Mouse (Mus musculus): ENCODE results near the gene Abl1.
A peak's percentile ranks its signal among the peaks of the same experiment; 100 is the strongest.
"Not testable (repeated sequence)": the region's sequence is repeated elsewhere in the genome, so short reads cannot be mapped to it uniquely, and the experiment has no call there.

The Abl1 gene

GRCm38 (mm10) chr2:31688074-31688925 is at the start of gene Abl1:
Gene Abl1 (plus strand): TSS chr2:31688376.
- peak; percentile 75 for DNase-seq (ENCODE audit: low spot score)

DNA sequence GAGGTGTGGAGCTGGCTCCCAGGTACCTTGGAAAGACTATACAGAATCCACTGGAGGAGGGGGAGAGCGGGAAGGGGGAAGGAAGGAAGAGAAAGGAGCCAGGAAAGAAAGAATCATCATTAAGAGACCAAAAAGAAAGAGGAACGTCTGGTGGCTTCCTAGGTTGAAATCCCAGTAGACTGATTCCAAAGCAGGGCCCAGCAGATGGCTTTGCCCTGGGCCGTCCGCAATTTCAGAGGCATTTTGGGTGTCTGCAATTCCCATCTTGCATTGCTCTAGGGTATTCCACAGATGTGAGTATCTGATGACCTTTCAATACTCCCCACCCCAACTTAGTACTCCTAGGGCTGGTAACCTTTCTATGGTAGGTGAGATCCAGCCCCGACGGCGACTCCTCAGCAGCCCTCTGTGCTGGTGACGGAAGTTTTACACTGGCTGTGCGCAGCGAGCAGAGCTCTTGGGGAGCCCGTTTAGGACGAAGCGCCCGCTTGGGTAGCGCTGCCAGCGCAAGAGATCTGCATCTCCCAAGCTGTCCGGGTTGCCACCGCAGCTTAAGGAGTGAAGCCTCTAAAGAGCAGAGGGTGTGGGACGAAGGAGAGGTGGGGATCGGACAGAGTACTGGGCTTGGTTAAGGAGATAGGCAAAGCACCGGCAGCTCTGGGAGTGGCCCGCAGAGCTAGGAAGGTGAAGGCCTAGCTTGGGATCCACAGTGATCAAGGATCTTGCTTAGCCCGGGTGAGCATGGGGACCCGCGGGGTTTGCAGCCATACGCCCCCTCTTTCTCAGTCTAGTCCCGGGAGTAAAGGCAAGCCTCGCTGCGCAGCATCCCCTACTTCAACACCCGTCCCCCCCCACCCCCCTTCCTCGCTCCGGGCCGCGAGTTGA is 49.4 kb upstream of the Abl1 start:
- no peak for DNase-seq (ENCODE audit: low spot score)

DNA sequence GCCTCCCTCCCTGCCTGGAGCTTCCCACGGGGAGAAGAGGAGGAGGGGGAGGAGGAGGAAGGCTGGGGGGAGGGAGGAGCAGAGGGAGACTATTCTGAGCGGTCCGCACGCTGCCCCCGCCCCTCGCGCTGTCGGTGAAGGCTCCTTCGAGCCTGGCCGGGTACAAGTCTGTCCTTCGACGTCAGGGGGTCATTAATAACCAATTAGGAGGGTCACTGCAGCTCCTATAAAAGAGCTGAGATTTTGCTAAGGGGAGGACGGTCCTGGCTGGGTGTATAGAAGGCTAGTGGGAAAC is 48.8 kb upstream of the Abl1 start:
- no peak for DNase-seq (ENCODE audit: low spot score)

GRCm38 (mm10) chr2:31639901-31640608 is 48.1 kb upstream of the Abl1 start, which contains the start of gene Prdm12:
Gene Prdm12 (plus strand): TSS chr2:31640037.
- no peak for DNase-seq (ENCODE audit: low spot score)

GRCm38 (mm10) chr2:31640609-31641507 is 47.3 kb upstream of the Abl1 start:
- no peak for DNase-seq (ENCODE audit: low spot score)

- DNase-seq (ENCODE audit: low spot score), result no peak
These were observed 46.7 kb upstream of the Abl1 start for GRCm38 (mm10) chr2:31641508-31641830.

GRCm38 (mm10) chr2:31641929-31642328 is 46.2 kb upstream of the Abl1 start:
- DNase-seq (ENCODE audit: low spot score), result no peak

- DNase-seq (ENCODE audit: low spot score), result no peak
These were observed 34.0 kb upstream of the Abl1 start for GRCm38 (mm10) chr2:31653971-31654853.

DNA sequence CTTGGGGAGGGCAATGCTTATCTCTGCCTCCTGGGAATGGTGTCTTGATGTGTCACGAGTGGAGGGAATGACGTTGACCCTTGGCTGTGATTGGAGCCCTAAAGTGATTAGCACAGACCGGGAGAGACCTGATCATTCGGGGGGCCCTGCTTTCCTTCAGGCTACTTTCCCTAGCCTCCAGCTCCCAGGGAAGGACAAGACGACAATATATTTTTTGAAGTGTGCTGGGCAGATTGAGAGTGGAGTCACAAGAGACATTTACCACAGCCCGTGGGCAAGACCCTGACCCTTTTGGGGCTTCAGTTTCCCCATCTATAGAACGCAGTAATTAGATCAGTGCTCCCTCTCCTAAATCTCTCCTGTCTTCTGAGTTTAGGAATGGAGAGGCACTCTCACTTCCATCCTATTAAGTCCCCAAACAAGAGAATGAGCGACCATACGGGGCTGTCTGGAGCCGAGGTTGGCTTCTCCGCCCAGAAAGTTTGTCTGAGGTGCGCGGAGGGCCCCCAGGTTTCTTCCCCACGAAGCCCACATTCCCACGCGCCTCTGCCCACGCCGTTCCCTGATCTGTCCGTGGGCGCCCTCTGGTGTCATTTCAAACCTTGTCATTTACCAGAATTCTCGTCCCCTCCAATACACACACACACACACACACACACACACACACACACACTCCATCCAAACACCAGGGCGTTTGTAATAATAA is 33.2 kb upstream of the Abl1 start:
- DNase-seq (ENCODE audit: low spot score), result no peak

DNA sequence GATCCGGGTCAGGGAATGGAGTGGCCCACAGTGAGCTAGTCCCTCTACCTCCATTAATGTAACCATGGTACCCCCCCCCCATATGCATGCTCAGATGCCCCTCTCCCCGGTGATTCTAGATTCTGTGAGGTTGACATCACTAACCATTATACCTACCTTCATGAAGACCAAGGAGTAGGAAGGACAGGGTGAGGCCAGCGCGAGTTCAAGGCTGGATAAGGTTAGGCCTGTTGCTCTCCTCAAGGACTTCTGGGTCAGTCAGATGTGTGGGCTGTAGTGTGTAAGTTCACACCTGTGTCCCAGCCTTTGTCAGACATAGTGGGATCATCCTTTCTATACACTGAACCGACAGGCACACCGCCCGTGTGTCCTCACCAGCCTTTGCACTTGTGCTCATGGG is 31.8 kb upstream of the Abl1 start:
- DNase-seq (ENCODE audit: low spot score), result no peak

DNA sequence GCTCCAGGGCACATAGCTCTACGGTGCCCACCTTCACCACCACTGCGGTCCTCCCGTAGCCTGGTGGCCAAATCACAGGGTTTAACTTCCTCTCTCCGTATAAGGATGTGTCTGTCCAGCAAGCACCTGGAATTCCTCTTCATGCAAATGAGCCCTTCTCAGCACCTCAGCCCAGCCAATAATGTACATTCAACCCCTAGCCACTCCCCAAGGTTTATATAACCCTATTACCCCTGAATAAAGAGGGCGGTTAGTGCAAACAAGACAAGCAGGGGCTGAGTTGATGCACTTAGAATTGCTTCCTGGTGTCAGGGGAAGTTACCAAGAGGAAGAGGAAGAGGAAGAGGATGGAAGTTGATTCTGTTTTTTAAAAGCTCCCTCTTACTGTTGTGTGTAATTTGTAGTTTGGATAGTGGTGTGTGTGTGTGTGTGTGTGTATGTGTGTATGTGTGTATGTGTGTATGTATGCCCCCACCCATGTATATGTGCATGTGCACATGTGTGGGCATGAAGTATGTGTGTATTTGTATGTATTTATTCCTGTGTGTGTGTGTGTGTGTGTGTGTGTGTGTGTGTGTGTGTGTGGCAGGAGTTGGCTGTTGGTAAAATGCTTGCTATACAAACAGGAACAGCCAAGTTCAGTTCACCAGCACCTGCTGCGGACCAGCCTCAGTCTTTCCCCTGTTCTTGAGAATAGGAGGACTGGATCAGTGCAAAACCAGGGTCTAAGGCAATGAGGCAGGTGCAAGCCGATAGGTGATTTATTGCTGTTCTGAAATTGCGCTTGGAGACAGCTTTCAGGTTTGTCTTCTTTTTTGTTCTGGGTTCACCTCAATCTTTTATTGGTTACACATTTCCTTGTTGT is 25.0 kb upstream of the Abl1 start:
- no peak for DNase-seq (ENCODE audit: low spot score)

- DNase-seq (ENCODE audit: low spot score), result no peak
These were observed 24.4 kb upstream of the Abl1 start for GRCm38 (mm10) chr2:31663804-31664180.

DNA sequence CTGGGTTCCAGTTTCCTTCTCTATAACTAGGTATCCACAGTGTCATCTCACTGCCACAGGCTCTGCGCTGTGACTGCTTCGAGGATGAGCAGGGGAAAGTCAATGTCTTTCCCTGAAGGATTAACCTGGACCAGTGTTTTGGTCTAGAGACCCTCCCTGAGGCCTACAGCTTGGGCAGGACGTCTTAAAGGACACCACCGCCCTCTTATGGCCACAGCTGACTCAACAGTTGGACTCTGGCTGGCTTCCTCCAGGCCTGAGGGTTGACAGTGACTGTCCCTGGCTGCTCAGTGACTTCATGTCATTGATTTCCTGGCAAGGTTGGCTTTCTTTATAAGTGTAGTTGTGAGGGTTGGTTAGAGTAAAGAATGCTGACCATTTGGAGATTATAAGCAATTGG is 20.8 kb upstream of the Abl1 start:
- DNase-seq (ENCODE audit: low spot score), result no peak

DNA sequence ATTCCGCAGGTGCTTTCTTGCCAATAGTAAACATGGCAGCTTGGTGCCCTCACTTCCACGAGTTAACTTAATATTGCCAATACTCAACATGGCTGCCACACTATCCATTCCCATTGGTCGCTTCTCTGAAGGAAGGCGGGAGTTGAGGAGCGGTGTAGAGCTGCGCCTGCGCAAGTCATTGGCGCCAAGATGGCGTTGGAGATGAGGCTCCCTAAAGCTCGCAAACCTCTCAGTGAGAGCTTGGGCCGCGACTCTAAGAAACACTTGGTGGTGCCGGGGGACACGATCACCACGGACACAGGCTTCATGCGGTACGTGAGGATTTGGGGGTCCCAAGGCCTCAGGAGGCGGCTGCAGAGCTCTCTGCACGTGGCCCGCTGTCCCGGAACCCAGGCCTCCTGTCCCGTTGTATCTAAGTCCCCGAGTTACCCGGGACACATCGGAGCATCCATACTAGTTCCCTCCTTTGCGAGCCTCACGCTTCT is 17.6 kb upstream of the Abl1 start, which contains the start of gene Exosc2:
Exosc2 (plus strand) TSS at position 165 of the 485 bp plus-strand sequence.
- peak; percentile 70 for DNase-seq (ENCODE audit: low spot score)

- no peak for DNase-seq (ENCODE audit: low spot score)
These were observed 9.5 kb upstream of the Abl1 start for GRCm38 (mm10) chr2:31678641-31679040.

- not testable (repeated sequence) for DNase-seq (ENCODE audit: low spot score)
These were observed 7.0 kb upstream of the Abl1 start for GRCm38 (mm10) chr2:31681051-31681707.

DNA sequence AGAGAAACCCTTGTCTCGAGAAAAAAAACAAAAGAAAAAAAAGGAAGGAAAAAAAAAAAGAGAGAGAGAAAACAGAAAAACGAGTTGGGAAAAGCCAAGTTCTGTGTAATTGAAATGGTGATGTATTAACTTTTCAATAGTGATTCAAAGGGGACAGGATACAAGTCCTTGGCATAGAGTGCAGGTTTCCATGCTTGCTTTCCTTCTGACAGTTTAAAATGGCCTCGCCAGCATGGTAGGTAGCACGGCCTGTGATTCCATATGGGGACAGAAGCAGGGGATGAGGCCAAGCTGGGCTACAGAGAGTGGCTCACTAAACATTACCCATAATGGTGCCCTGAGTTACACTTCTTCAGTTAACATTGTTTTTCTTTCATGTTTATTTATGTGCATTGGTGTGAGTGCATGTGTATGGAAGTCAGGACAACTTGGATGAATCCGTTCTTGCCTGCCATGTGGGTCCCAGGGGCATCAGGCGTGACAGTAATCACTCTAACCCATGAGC is 6.4 kb upstream of the Abl1 start:
- no peak for DNase-seq (ENCODE audit: low spot score)

DNA sequence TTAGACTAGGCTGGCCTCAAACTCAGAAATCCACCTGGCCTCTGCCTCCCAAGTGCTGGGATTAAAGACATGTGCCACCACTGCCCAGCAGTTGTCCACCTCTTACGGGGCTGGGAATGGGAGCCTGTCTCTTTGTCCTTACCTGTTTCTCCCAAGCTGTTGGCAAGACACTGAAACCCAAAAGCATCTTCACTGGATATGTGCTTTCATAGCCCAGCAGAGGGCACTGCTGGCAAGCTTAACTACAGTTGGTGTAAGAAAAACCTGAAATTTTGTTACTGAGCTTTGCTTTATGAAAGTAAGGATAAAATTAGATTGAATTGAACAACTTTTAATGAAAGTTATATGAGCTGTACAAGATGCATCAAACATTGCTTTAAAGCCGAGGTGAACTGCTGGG is 4.5 kb upstream of the Abl1 start:
- DNase-seq (ENCODE audit: low spot score), result no peak

Data from urinary bladder, postnatal 10 days (tissue).